ENCODE assay signal across 9 mouse cellular contexts in genomic region chr9:116098724-116099595, GRCm38 (mm10).
DNase-seq lines count a peak whose midpoint lies in the region; ATAC-seq lines count a peak whose summit lies in the region.
"Had no signal": no experiment of that assay in that cellular context is flagged by ENCODE, and none has a peak within 500 bp of the region (broad histone marks: within the 10 kb centered on the region; RNA-seq: fewer than 3 reads in every experiment).

No protein-coding gene starts in this region.

- peaks cover 25% of the 10 kb centered on the region for H3K4me1 ChIP-seq in limb, embryonic 12.5 days (replicated peaks)
- H3K4me1 ChIP-seq in stomach, embryonic 14.5 days (ENCODE audit: control insufficient read depth, insufficient read depth, low read length), result peaks cover 14% of the 10 kb centered on the region

- peak overlapping the region; percentile 67 for H3K27ac ChIP-seq in limb, embryonic 12.5 days
- peak overlapping the region; percentile 66; the same call in 1 of the 2 replicates for H3K27ac ChIP-seq in stomach, embryonic 14.5 days (ENCODE audit: low read length)
- H3K27ac ChIP-seq: left cerebral cortex, adult 2 months had no signal

- H3K9me3 ChIP-seq in limb, embryonic 12.5 days, result no peaks in the 10 kb centered on the region
- H3K9me3 ChIP-seq in stomach, embryonic 14.5 days (ENCODE audit: control insufficient read depth, low read depth, low read length), result no peaks in the 10 kb centered on the region

- intact Hi-C loops in heart, postnatal 14 days (cut with DNase I), result no loop called here

- H3K4me3 ChIP-seq in limb, embryonic 12.5 days (replicated peaks), result no peak overlapping the region
- no peak overlapping the region for H3K4me3 ChIP-seq in stomach, embryonic 14.5 days (ENCODE audit: low read depth, low read length)
- H3K4me3 ChIP-seq: left cerebral cortex, adult 2 months had no signal

- H3K9ac ChIP-seq in limb, embryonic 12.5 days (replicated peaks), result no peak overlapping the region
- H3K9ac ChIP-seq in stomach, embryonic 14.5 days (replicated peaks; ENCODE audit: low read depth, low read length), result 0 out of 2 replicates have a peak overlapping the region, but pooled peaks have one; percentile 10

- no peak for ATAC-seq in limb, embryonic 12.5 days (ENCODE audit: insufficient number of reproducible peaks, insufficient read depth, low FRiP score, low TSS enrichment, low read depth)
- ATAC-seq in stomach, embryonic 14.5 days (ENCODE audit: insufficient number of reproducible peaks, insufficient read depth, low FRiP score, low read depth), result peak; percentile 72

- 49% methylated on average over 16 of the region's 16 CpGs for WGBS in limb, embryonic 12.5 days
- WGBS in stomach, embryonic 14.5 days, result 35% methylated on average over 16 of the region's 16 CpGs

- peaks cover 75% of the 10 kb centered on the region for H3K36me3 ChIP-seq in limb, embryonic 12.5 days
- H3K36me3 ChIP-seq in stomach, embryonic 14.5 days (ENCODE audit: control insufficient read depth, insufficient read depth, low read length), result peaks cover 24% of the 10 kb centered on the region

- DNase-seq in cerebellum, postnatal 14 days, result peak; percentile 40 to 70
- DNase-seq in cerebellum, adult 11-12 months, result no peak
- peak; percentile 75 for DNase-seq in right cerebral cortex, postnatal 14 days
- DNase-seq in right cerebral cortex, adult 18-20 months, result no peak
- peak; percentile 66 to 74 for DNase-seq in heart, postnatal 14 days
- no peak for DNase-seq in right cerebral cortex, postnatal 25 days

- no peak overlapping the region for H3K4me2 ChIP-seq in limb, embryonic 12.5 days
- H3K4me2 ChIP-seq in stomach, embryonic 14.5 days (replicated peaks; ENCODE audit: low read depth, low read length), result no peak overlapping the region

- no peaks in the 10 kb centered on the region for H3K27me3 ChIP-seq in limb, embryonic 12.5 days
- H3K27me3 ChIP-seq in stomach, embryonic 14.5 days (ENCODE audit: control insufficient read depth, insufficient read depth, low read length), result no peaks in the 10 kb centered on the region

Comparison
In these comparisons a context has a peak if more than half of its experiments do, and no peak if none do; other contexts are left out.
1. DNase-seq: peak in cerebellum, postnatal 14 days (2 of 2), right cerebral cortex, postnatal 14 days (single experiment) and heart, postnatal 14 days (2 of 2); none in cerebellum, adult 11-12 months (single experiment), right cerebral cortex, adult 18-20 months (single experiment) and right cerebral cortex, postnatal 25 days (single experiment).